In genomic region chr15:27759890-27760289, GRCm38 (mm10) we compare ENCODE assay signal across 14 mouse cellular contexts.
DNase-seq lines count a peak whose midpoint lies in the region; ATAC-seq and TF ChIP-seq lines count a peak whose summit lies in the region.
"Had no signal": no experiment of that assay in that cellular context is flagged by ENCODE, and none has a peak within 500 bp of the region (broad histone marks: within the 10 kb centered on the region; RNA-seq: fewer than 3 reads in every experiment).

No protein-coding gene starts in this region.

- no peak for DNase-seq in left cerebral cortex, adult 2 months (ENCODE audit: extremely low spot score in 1 of 2, low spot score in 2 of 2)
- no peak for DNase-seq in left cerebral cortex, adult 18-20 months (ENCODE audit: low spot score in 2 of 2)
- DNase-seq in forebrain, embryonic 14.5 days (ENCODE audit: low spot score), result no peak
- no peak for DNase-seq in right cerebral cortex, postnatal 4 days
- DNase-seq in kidney, postnatal 36 days, result no peak
- DNase-seq in thymus, postnatal 36 days, result no peak
- DNase-seq: cerebellum, adult 9-11 months; heart, adult 18-20 months; heart, postnatal 14 days; left cerebral cortex, postnatal 4 days; lung, adult 2 months had no signal

- TF ChIP-seq CTCF in left cerebral cortex, adult 2 months (IDR thresholded peaks at IDR 0.05), result no peak

- no peaks in the 10 kb centered on the region for H3K27me3 ChIP-seq in embryonic facial prominence, embryonic 13.5 days
- H3K27me3 ChIP-seq in forebrain, embryonic 14.5 days (replicated peaks; ENCODE audit: control insufficient read depth, insufficient read depth, low read length), result no peaks in the 10 kb centered on the region
- no peaks in the 10 kb centered on the region for H3K27me3 ChIP-seq in limb, embryonic 13.5 days

- H3K9me3 ChIP-seq in embryonic facial prominence, embryonic 13.5 days, result no peaks in the 10 kb centered on the region
- no peaks in the 10 kb centered on the region for H3K9me3 ChIP-seq in forebrain, embryonic 14.5 days (replicated peaks; ENCODE audit: control insufficient read depth, low read length)
- H3K9me3 ChIP-seq in limb, embryonic 13.5 days, result no peaks in the 10 kb centered on the region

- peak overlapping the region; percentile 19; the same call in 1 of the 2 replicates for H3K27ac ChIP-seq in left cerebral cortex, adult 2 months
- peak overlapping the region; percentile 92 for H3K27ac ChIP-seq in embryonic facial prominence, embryonic 13.5 days
- no peak overlapping the region for H3K27ac ChIP-seq in forebrain, embryonic 14.5 days (ENCODE audit: low read depth, low read length)
- peak overlapping the region; percentile 80 for H3K27ac ChIP-seq in limb, embryonic 13.5 days

- 39% methylated on average over 5 of the region's 5 CpGs for WGBS in embryonic facial prominence, embryonic 13.5 days
- WGBS in forebrain, embryonic 14.5 days, result 64% methylated on average over 5 of the region's 5 CpGs
- 38% methylated on average over 5 of the region's 5 CpGs for WGBS in limb, embryonic 13.5 days

- peaks cover 55% of the 10 kb centered on the region for H3K4me1 ChIP-seq in embryonic facial prominence, embryonic 13.5 days
- H3K4me1 ChIP-seq in forebrain, embryonic 14.5 days (ENCODE audit: control insufficient read depth, insufficient read depth, low read length), result no peaks in the 10 kb centered on the region
- peaks cover 34% of the 10 kb centered on the region for H3K4me1 ChIP-seq in limb, embryonic 13.5 days

- peak; percentile 7; the same call in 1 of the 2 replicates for ATAC-seq in embryonic facial prominence, embryonic 13.5 days (ENCODE audit: insufficient number of reproducible peaks, insufficient read depth, low FRiP score, low TSS enrichment, low read depth)
- ATAC-seq in forebrain, embryonic 14.5 days, result peak; percentile 47; the same call in 1 of the 2 replicates
- ATAC-seq in limb, embryonic 13.5 days (ENCODE audit: low FRiP score, low read depth), result 0 out of 2 replicates have a peak, but pooled peaks have one; percentile 41
- ATAC-seq: activated CD4-positive, CD25-positive, alpha-beta regulatory T cell, adult 4 months had no signal

- no peak overlapping the region for H3K4me2 ChIP-seq in embryonic facial prominence, embryonic 13.5 days
- H3K4me2 ChIP-seq in forebrain, embryonic 14.5 days (ENCODE audit: low read length), result no peak overlapping the region
- H3K4me2 ChIP-seq in limb, embryonic 13.5 days (replicated peaks), result no peak overlapping the region

- H3K4me3 ChIP-seq in left cerebral cortex, adult 2 months, result no peak overlapping the region
- no peak overlapping the region for H3K4me3 ChIP-seq in embryonic facial prominence, embryonic 13.5 days
- no peak overlapping the region for H3K4me3 ChIP-seq in forebrain, embryonic 14.5 days (ENCODE audit: low read depth, low read length)
- no peak overlapping the region for H3K4me3 ChIP-seq in limb, embryonic 13.5 days

- H3K9ac ChIP-seq in embryonic facial prominence, embryonic 13.5 days, result no peak overlapping the region
- no peak overlapping the region for H3K9ac ChIP-seq in forebrain, embryonic 14.5 days (ENCODE audit: low read length)
- peak overlapping the region; percentile 13; the same call in 1 of the 2 replicates for H3K9ac ChIP-seq in limb, embryonic 13.5 days

- peaks cover 85% of the 10 kb centered on the region for H3K36me3 ChIP-seq in embryonic facial prominence, embryonic 13.5 days
- peaks cover 80% of the 10 kb centered on the region for H3K36me3 ChIP-seq in forebrain, embryonic 14.5 days (ENCODE audit: control insufficient read depth, insufficient read depth, low read length)
- peaks cover 92% of the 10 kb centered on the region for H3K36me3 ChIP-seq in limb, embryonic 13.5 days

- intact Hi-C loops in left cerebral cortex, adult 2 months (cut with DNase I), result no loop called here
